Mouse (Mus musculus) E14TG2a.4 (cell line): Measurements from ENCODE around the gene Pspn.

Experiments
- H3K27me3 ChIP-seq: 2 replicates; pipeline ENCODE4 v1.6.1; 2014; ENCODE audit warnings: low read length, control low read depth; ENCODE audit not compliant: insufficient read depth
- H3K36me3 ChIP-seq: 2 replicates; pipeline ENCODE4 v1.6.1; 2014; ENCODE audit warnings: low read length, control low read depth; ENCODE audit not compliant: insufficient read depth
- H3K4me1 ChIP-seq: replicated peaks from 2 replicates; pipeline ENCODE4 v1.6.1; 2014; ENCODE audit warnings: low read depth, low read length, control low read depth
- H3K4me3 ChIP-seq: replicated peaks from 2 replicates; pipeline ENCODE4 v1.5.1; 2014; ENCODE audit warnings: mild to moderate bottlenecking, low read length
- H3K9me3 ChIP-seq: 2 replicates; pipeline ENCODE4 v1.6.1; 2014; ENCODE audit warnings: low read length, control low read depth
- CTCF ChIP-seq: conservative IDR thresholded peaks from 2 replicates; pipeline ENCODE4 v1.5.1; 2014; ENCODE audit warnings: low read length
- NANOG ChIP-seq: IDR thresholded peaks from 2 replicates; pipeline ENCODE4 v1.6.1; 2014; ENCODE audit warnings: borderline replicate concordance, low read length, mixed read lengths
- POU5F1 ChIP-seq: IDR thresholded peaks from 2 replicates; pipeline ENCODE4 v1.6.1; 2014; ENCODE audit warnings: low read length, borderline replicate concordance

The Pspn gene

DNA sequence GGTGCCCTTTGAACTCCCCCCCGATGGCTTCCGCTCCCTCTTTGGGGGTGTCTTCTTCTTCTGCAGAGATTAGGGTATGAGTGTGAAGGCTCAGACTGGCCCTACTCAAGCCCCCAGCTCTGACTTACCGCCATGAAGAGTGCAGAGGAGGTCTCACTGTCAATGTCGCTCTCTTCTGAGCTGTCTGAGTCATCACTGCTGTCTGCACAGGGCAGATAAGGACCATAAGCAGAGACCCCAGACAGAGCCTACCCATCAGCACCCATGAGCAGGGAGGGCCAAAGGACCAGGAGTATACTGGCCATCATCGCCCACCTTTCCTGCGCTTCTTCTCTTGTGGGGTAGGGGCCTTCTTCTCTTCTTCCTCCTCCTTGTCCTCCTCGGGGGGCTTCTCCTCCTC is 4.2 kb upstream of the Pspn start:
- no peak for TF ChIP-seq NANOG
- no peak for TF ChIP-seq CTCF
- no peak for TF ChIP-seq POU5F1
- Histone ChIP-seq H3K27me3 (no peaks in the 10 kb centered on the region), H3K4me3 (no peak overlapping the region)

GRCm38 (mm10) chr17:57001228-57001627 is 1.4 kb upstream of the Pspn start:
- no peak overlapping the region for H3K4me3 ChIP-seq
- H3K4me1 ChIP-seq = peaks cover 57% of the 10 kb centered on the region
- peaks cover 84% of the 10 kb centered on the region for H3K36me3 ChIP-seq
- no peaks in the 10 kb centered on the region for H3K27me3 ChIP-seq
- H3K9me3 ChIP-seq = no peaks in the 10 kb centered on the region
- TF ChIP-seq POU5F1 = no peak
- no peak for TF ChIP-seq CTCF
- no peak for TF ChIP-seq NANOG

More for the DNA sequence above, 4.2 kb upstream of the Pspn start:
- Histone ChIP-seq H3K9me3 (no peaks in the 10 kb centered on the region), H3K36me3 (peaks cover 95% of the 10 kb centered on the region), H3K4me1 (peaks cover 63% of the 10 kb centered on the region)

GRCm38 (mm10) chr17:56999414-56999813 is 404 bp downstream of the Pspn start:
- Histone ChIP-seq H3K4me3 (no peak overlapping the region), H3K27me3 (no peaks in the 10 kb centered on the region), H3K9me3 (no peaks in the 10 kb centered on the region), H3K4me1 (peaks cover 53% of the 10 kb centered on the region), H3K36me3 (peaks cover 84% of the 10 kb centered on the region)
- TF ChIP-seq CTCF = no peak
- no peak for TF ChIP-seq POU5F1
- TF ChIP-seq NANOG = no peak

DNA sequence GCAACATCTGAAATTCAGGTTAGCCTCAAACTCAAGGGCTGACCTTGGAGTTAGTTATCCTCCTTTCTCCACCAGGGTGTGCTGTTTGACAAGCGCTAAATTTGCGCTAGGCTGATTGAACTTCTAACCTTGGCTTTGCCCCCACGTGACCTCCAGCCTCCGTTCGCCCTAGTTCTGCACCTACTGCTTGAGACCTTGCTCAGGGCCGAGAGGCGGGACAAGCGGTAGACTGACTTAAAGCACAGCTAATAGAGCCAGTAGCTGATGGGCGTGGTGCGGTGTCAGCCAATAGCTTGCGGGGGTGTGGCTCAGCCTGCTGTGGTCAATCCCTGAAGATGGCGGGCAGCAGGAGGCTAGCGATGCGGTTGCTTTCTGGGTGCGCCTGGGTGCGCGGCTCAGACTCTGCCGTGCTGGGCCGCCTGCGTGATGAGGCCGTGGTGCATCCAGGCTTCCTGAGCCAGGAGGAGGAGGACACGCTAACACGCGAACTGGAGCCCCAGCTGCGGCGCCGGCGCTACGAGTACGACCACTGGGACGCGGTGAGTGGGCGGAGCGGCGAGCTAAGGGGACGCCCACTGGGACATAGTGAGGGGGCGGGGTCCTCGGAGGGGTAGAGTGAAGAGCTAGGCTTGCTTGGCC is 2.7 kb downstream of the Pspn start, which contains the start of gene Alkbh7:
TSS of gene Alkbh7 (plus strand) at position 311 of the 639 bp plus-strand sequence.
- Histone ChIP-seq H3K9me3 (no peaks in the 10 kb centered on the region), H3K27me3 (no peaks in the 10 kb centered on the region), H3K36me3 (peaks cover 87% of the 10 kb centered on the region), H3K4me3 (peak within 1 kb of the TSS; percentile 95), H3K4me1 (peaks cover 60% of the 10 kb centered on the region)
- TF ChIP-seq NANOG = no peak
- peak; percentile 60 for TF ChIP-seq CTCF

- H3K4me3 ChIP-seq = 0 out of 2 replicates have a peak overlapping the region, but pooled peaks have one; percentile 1
- TF ChIP-seq NANOG (no peak), POU5F1 (no peak), CTCF (no peak)
Observed at GRCm38 (mm10) chr17:56996506-56996905, 3.3 kb downstream of the Pspn start.

GRCm38 (mm10) chr17:56995046-56995445 is 4.8 kb downstream of the Pspn start:
- H3K4me3 ChIP-seq = no peak overlapping the region
- no peaks in the 10 kb centered on the region for H3K9me3 ChIP-seq
- peaks cover 81% of the 10 kb centered on the region for H3K36me3 ChIP-seq
- H3K4me1 ChIP-seq = peaks cover 69% of the 10 kb centered on the region
- no peaks in the 10 kb centered on the region for H3K27me3 ChIP-seq
- no peak for TF ChIP-seq POU5F1
- no peak for TF ChIP-seq NANOG
- no peak for TF ChIP-seq CTCF

More at GRCm38 (mm10) chr17:56996506-56996905, 3.3 kb downstream of the Pspn start:
- Histone ChIP-seq H3K27me3 (no peaks in the 10 kb centered on the region), H3K36me3 (peaks cover 89% of the 10 kb centered on the region), H3K4me1 (peaks cover 62% of the 10 kb centered on the region), H3K9me3 (no peaks in the 10 kb centered on the region)

DNA sequence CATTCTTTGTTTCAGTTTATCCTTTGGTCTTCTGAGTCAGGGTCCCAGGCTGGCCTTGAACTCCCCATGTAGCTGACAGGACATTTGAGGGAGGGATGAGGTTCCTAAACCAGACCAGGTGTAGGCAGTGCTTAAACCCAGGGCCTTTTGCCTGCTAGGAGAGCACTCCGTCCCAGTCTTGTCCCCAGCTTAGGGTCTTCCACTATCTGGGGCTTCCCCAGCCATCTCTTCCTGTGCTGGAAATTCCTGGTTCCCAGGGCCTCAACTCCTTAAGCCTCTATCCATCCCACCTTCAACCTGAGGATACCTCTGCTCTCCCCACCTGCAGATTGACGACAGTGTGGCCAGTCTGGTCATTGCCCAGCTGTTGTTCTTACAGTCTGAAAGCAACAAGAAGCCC is 8.9 kb downstream of the Pspn start:
- Histone ChIP-seq H3K27me3 (no peaks in the 10 kb centered on the region), H3K4me3 (peak overlapping the region; percentile 98), H3K36me3 (peaks cover 51% of the 10 kb centered on the region), H3K4me1 (peaks cover 56% of the 10 kb centered on the region), H3K9me3 (no peaks in the 10 kb centered on the region)
- no peak for TF ChIP-seq NANOG
- TF ChIP-seq POU5F1 = no peak
- TF ChIP-seq CTCF = no peak

DNA sequence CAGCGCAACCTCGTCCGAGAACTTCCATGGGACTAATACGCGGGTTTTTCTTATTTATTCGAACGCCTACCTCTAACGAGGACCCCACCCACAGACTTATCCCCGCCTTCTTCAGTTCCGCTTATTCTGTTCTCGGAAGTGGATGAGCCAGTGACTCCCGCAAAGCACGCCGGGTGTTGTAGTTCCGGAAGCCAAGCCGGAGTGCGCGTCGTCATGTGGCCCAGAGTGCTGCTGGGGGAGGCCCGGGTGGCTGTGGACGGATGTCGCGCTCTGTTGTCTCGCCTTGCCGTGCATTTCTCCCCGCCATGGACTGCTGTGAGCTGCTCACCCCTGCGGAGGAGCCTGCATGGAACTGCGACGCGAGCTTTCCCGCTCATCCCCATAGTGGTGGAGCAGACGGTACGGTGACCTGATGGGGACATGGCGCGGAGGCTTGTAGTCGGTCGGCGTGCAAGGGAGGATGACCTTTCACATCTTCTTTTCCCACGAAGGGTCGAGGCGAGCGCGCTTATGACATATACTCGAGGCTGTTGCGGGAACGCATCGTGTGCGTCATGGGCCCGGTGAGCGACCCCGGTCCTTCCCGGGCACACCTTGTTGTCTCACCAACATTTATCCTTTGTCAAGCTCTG is 9.6 kb downstream of the Pspn start, which contains the start of gene Clpp:
TSS of gene Clpp (plus strand) at position 191 of the 632 bp plus-strand sequence.
- H3K27me3 ChIP-seq = no peaks in the 10 kb centered on the region
- no peaks in the 10 kb centered on the region for H3K9me3 ChIP-seq
- H3K36me3 ChIP-seq = peaks cover 44% of the 10 kb centered on the region
- TF ChIP-seq POU5F1 = no peak
- no peak for TF ChIP-seq NANOG
- no peak for TF ChIP-seq CTCF
- H3K4me3 ChIP-seq = peak within 1 kb of the TSS; percentile 98
- peaks cover 48% of the 10 kb centered on the region for H3K4me1 ChIP-seq
